Mouse (Mus musculus): ENCODE results near the gene Itgal. TPM values are rescaled to one million over a fixed set of nuclear protein-coding genes. Genes with fewer than 3 reads are reported as not detected.
A peak's percentile ranks its signal among the peaks of the same experiment; 100 is the strongest.

The Itgal gene
- polyA plus RNA-seq, 1 experiment from 2014 or later = 1.2 TPM

GRCm38 (mm10) chr7:127321106-127321505 lies 25.0 kb downstream of the Itgal start:
- no peaks in the 10 kb centered on the region for H3K9me3 ChIP-seq (ENCODE audit: control insufficient read depth, low read length)
- H3K27ac ChIP-seq (replicated peaks; ENCODE audit: low read depth, low read length) = no peak overlapping the region
- no peaks in the 10 kb centered on the region for H3K4me1 ChIP-seq (ENCODE audit: control insufficient read depth, insufficient read depth, low read length)
- H3K9ac ChIP-seq (ENCODE audit: low read depth, low read length) = no peak overlapping the region
- H3K4me3 ChIP-seq (ENCODE audit: low read depth, low read length) = no peak overlapping the region
- DNase-seq (ENCODE audit: low spot score) = no peak
- no peak overlapping the region for H3K4me2 ChIP-seq (ENCODE audit: low read depth, low read length)
- no peak for ATAC-seq (ENCODE audit: low read depth)
- no peaks in the 10 kb centered on the region for H3K27me3 ChIP-seq (replicated peaks; ENCODE audit: control insufficient read depth, insufficient read depth, low read length)
- no peaks in the 10 kb centered on the region for H3K36me3 ChIP-seq (ENCODE audit: control insufficient read depth, insufficient read depth, low read length)
- WGBS = 80% methylated on average over 4 of the region's 4 CpGs

DNA sequence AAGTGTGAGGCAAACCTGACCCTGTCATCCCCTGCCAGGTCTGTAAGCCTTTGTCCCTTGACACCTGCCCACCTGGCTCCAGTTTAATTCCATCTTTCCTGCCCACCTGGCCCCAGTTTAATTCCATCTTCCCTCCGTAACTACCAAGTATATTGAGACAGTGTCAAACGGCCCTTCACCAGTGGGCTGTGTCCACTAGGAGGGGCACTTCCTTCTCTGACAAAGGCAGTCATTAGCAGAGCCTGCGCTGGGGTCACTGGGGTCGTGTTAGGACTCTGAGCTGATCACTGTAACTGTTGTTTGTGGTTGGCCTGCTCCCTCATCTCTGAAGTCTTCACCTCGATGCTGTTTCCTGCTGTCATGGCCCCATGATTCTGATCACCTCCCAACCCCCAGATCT lies 26.0 kb downstream of the Itgal start:
- Histone ChIP-seq H3K27ac (replicated peaks; ENCODE audit: low read depth, low read length) (no peak overlapping the region), H3K9me3 (ENCODE audit: control insufficient read depth, low read length) (no peaks in the 10 kb centered on the region), H3K4me1 (ENCODE audit: control insufficient read depth, insufficient read depth, low read length) (no peaks in the 10 kb centered on the region), H3K27me3 (replicated peaks; ENCODE audit: control insufficient read depth, insufficient read depth, low read length) (no peaks in the 10 kb centered on the region), H3K4me2 (ENCODE audit: low read depth, low read length) (no peak overlapping the region), H3K36me3 (ENCODE audit: control insufficient read depth, insufficient read depth, low read length) (no peaks in the 10 kb centered on the region), H3K9ac (ENCODE audit: low read depth, low read length) (no peak overlapping the region), H3K4me3 (ENCODE audit: low read depth, low read length) (no peak overlapping the region)
- ATAC-seq (ENCODE audit: low read depth) (no peak), DNase-seq (ENCODE audit: low spot score) (no peak)
- WGBS = 29% methylated on average over 5 of the region's 5 CpGs

DNA sequence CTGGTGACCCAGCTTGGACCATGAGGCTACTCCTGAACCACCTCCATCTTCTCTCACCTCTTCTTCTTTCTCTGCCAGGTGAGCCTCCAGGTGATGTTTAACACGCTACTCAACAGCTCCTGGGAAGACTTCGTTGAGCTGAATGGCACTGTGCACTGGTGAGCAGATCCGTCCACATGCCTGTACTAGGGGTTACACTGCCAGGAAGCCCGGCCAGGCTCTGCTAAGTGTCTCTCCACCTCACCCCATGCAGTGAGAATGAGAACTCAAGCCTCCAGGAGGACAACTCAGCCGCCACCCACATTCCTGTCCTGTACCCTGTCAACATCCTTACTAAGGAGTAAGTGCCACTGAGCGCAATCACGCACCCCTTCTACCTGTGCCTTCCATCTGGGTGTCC lies 28.9 kb downstream of the Itgal start:
- no peak overlapping the region for H3K27ac ChIP-seq (replicated peaks; ENCODE audit: low read depth, low read length)
- H3K4me3 ChIP-seq (ENCODE audit: low read depth, low read length) = no peak overlapping the region
- H3K9ac ChIP-seq (ENCODE audit: low read depth, low read length) = no peak overlapping the region
- H3K9me3 ChIP-seq (ENCODE audit: control insufficient read depth, low read length) = no peaks in the 10 kb centered on the region
- ATAC-seq (ENCODE audit: low read depth) (no peak), DNase-seq (ENCODE audit: low spot score) (no peak)
- no peak overlapping the region for H3K4me2 ChIP-seq (ENCODE audit: low read depth, low read length)
- H3K27me3 ChIP-seq (replicated peaks; ENCODE audit: control insufficient read depth, insufficient read depth, low read length) = no peaks in the 10 kb centered on the region
- no peaks in the 10 kb centered on the region for H3K4me1 ChIP-seq (ENCODE audit: control insufficient read depth, insufficient read depth, low read length)
- no peaks in the 10 kb centered on the region for H3K36me3 ChIP-seq (ENCODE audit: control insufficient read depth, insufficient read depth, low read length)
- WGBS = 86% methylated on average over 7 of the region's 7 CpGs

DNA sequence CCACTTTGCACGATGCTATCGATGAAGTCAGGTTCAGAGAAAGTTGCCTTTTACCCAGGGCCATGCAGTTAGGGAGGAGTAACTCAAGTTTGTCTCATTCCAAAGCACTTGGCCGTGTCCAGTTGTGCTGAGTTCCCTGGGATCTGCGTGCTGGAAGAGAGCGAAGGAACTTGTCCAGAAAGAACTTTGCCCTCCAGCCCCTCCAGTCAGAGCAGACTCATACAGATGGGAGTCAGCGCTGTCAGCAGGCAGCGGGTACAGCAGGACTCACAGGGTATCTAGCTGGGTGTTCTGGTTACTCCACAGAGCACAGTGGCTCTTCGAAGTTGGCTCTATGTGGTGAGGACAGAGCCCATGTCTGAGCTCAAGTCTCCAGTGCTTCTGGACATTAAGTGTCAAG lies 29.5 kb downstream of the Itgal start:
- WGBS = 87% methylated on average over 8 of the region's 8 CpGs
- no peak overlapping the region for H3K27ac ChIP-seq (replicated peaks; ENCODE audit: low read depth, low read length)
- no peaks in the 10 kb centered on the region for H3K9me3 ChIP-seq (ENCODE audit: control insufficient read depth, low read length)
- H3K4me1 ChIP-seq (ENCODE audit: control insufficient read depth, insufficient read depth, low read length) = no peaks in the 10 kb centered on the region
- H3K9ac ChIP-seq (ENCODE audit: low read depth, low read length) = no peak overlapping the region
- no peaks in the 10 kb centered on the region for H3K27me3 ChIP-seq (replicated peaks; ENCODE audit: control insufficient read depth, insufficient read depth, low read length)
- H3K36me3 ChIP-seq (ENCODE audit: control insufficient read depth, insufficient read depth, low read length) = no peaks in the 10 kb centered on the region
- no peak for ATAC-seq (ENCODE audit: low read depth)
- H3K4me3 ChIP-seq (ENCODE audit: low read depth, low read length) = no peak overlapping the region
- H3K4me2 ChIP-seq (ENCODE audit: low read depth, low read length) = no peak overlapping the region
- DNase-seq (ENCODE audit: low spot score) = no peak

DNA sequence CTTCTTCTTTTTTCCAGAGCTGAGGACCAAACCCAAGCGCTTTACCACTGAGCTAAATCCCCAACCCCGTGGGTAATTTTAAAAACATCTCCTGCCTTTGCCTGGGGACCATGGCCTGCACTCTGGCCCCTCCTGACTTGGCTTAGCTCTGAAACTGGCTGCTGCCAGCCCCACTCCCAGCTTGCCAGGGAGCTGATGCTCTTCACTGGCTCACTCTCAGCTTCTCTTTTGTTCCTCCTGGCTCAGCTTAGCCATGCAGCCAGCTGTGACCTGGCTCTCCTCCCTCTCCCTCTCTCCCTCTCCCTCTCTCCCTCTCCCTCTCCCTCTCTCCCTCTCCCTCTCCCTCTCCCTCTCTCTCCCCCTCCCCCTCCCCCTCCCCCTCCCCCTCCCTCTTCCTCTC lies 30.6 kb downstream of the Itgal start:
- WGBS = 71% methylated on average over 2 of the region's 2 CpGs
- Histone ChIP-seq H3K9me3 (ENCODE audit: control insufficient read depth, low read length) (no peaks in the 10 kb centered on the region), H3K4me1 (ENCODE audit: control insufficient read depth, insufficient read depth, low read length) (no peaks in the 10 kb centered on the region), H3K27me3 (replicated peaks; ENCODE audit: control insufficient read depth, insufficient read depth, low read length) (no peaks in the 10 kb centered on the region), H3K4me2 (ENCODE audit: low read depth, low read length) (no peak overlapping the region), H3K4me3 (ENCODE audit: low read depth, low read length) (no peak overlapping the region), H3K9ac (ENCODE audit: low read depth, low read length) (no peak overlapping the region), H3K27ac (replicated peaks; ENCODE audit: low read depth, low read length) (no peak overlapping the region), H3K36me3 (ENCODE audit: control insufficient read depth, insufficient read depth, low read length) (no peaks in the 10 kb centered on the region)
- ATAC-seq (ENCODE audit: low read depth) (no peak), DNase-seq (ENCODE audit: low spot score) (peak; percentile 41)

DNA sequence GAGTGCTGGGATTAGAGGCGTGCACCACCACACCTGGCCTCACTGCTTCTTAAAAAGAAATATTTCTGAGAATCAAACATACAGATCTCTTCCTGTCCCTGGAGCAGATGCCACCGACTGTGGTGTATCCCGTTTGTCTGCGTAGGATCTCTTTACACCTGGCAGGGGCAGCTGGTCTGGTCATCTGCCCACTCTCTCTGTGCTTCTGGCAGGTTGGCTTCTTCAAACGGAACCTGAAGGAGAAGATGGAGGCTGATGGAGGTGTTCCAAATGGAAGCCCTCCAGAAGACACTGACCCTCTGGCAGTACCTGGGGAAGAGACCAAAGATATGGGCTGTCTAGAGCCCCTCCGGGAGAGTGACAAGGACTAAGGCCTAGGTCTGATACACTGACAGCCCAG lies 37.2 kb downstream of the Itgal start:
- Histone ChIP-seq H3K4me2 (ENCODE audit: low read depth, low read length) (no peak overlapping the region), H3K4me1 (ENCODE audit: control insufficient read depth, insufficient read depth, low read length) (no peaks in the 10 kb centered on the region), H3K36me3 (ENCODE audit: control insufficient read depth, insufficient read depth, low read length) (no peaks in the 10 kb centered on the region), H3K27me3 (replicated peaks; ENCODE audit: control insufficient read depth, insufficient read depth, low read length) (no peaks in the 10 kb centered on the region), H3K9me3 (ENCODE audit: control insufficient read depth, low read length) (no peaks in the 10 kb centered on the region), H3K27ac (replicated peaks; ENCODE audit: low read depth, low read length) (no peak overlapping the region), H3K9ac (ENCODE audit: low read depth, low read length) (no peak overlapping the region), H3K4me3 (ENCODE audit: low read depth, low read length) (no peak overlapping the region)
- ATAC-seq (ENCODE audit: low read depth) (no peak), DNase-seq (ENCODE audit: low spot score) (no peak)
- 81% methylated on average over 6 of the region's 6 CpGs for WGBS

DNA sequence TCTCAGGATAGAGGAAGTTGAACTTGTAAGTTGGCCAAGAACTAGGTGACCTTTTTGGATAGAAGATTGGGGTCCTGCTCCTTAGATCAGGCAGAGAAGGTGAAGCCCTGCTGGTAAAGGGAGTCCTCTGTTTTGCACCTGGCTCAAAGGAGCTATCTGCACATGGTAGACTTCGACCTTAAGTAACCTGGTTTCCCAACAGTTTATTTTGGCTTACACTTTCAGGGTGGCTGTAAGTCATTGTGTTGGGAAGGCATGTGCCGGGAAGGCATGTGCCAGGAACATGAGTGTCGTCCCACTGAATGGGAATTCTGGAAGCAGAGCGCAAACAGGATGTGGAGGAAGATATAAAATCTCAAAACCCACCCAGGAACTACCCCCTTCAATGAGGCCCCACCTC lies 39.5 kb downstream of the Itgal start:
- no peak overlapping the region for H3K9ac ChIP-seq (ENCODE audit: low read depth, low read length)
- H3K9me3 ChIP-seq (ENCODE audit: control insufficient read depth, low read length) = no peaks in the 10 kb centered on the region
- DNase-seq (ENCODE audit: low spot score) (no peak), ATAC-seq (ENCODE audit: low read depth) (no peak)
- H3K27ac ChIP-seq (replicated peaks; ENCODE audit: low read depth, low read length) = no peak overlapping the region
- no peaks in the 10 kb centered on the region for H3K36me3 ChIP-seq (ENCODE audit: control insufficient read depth, insufficient read depth, low read length)
- H3K4me3 ChIP-seq (ENCODE audit: low read depth, low read length) = no peak overlapping the region
- H3K4me2 ChIP-seq (ENCODE audit: low read depth, low read length) = no peak overlapping the region
- H3K4me1 ChIP-seq (ENCODE audit: control insufficient read depth, insufficient read depth, low read length) = no peaks in the 10 kb centered on the region
- WGBS = 81% methylated on average over 4 of the region's 4 CpGs
- no peaks in the 10 kb centered on the region for H3K27me3 ChIP-seq (replicated peaks; ENCODE audit: control insufficient read depth, insufficient read depth, low read length)

- 0 out of 2 replicates have a peak, but pooled peaks have one; percentile 30 for ATAC-seq (ENCODE audit: low read depth)
- no peak overlapping the region for H3K27ac ChIP-seq (replicated peaks; ENCODE audit: low read depth, low read length)
- H3K9ac ChIP-seq (ENCODE audit: low read depth, low read length) = no peak overlapping the region
- H3K4me1 ChIP-seq (ENCODE audit: control insufficient read depth, insufficient read depth, low read length) = no peaks in the 10 kb centered on the region
- WGBS = 50% methylated on average over 4 of the region's 4 CpGs
- H3K4me3 ChIP-seq (ENCODE audit: low read depth, low read length) = no peak overlapping the region
- peaks cover 10% of the 10 kb centered on the region for H3K36me3 ChIP-seq (ENCODE audit: control insufficient read depth, insufficient read depth, low read length)
- H3K27me3 ChIP-seq (replicated peaks; ENCODE audit: control insufficient read depth, insufficient read depth, low read length) = no peaks in the 10 kb centered on the region
- no peak overlapping the region for H3K4me2 ChIP-seq (ENCODE audit: low read depth, low read length)
- H3K9me3 ChIP-seq (ENCODE audit: control insufficient read depth, low read length) = no peaks in the 10 kb centered on the region
- no peak for DNase-seq (ENCODE audit: low spot score)
These were observed 41.6 kb downstream of the Itgal start for GRCm38 (mm10) chr7:127337636-127338035.

- WGBS = 96% methylated on average over 8 of the region's 8 CpGs
- no peak overlapping the region for H3K27ac ChIP-seq (replicated peaks; ENCODE audit: low read depth, low read length)
- ATAC-seq (ENCODE audit: low read depth) = no peak
These were observed 45.3 kb downstream of the Itgal start for GRCm38 (mm10) chr7:127341356-127341755.

More at GRCm38 (mm10) chr7:127341356-127341755, 45.3 kb downstream of the Itgal start:
- no peak for DNase-seq (ENCODE audit: low spot score)
- Histone ChIP-seq H3K9ac (ENCODE audit: low read depth, low read length) (no peak overlapping the region), H3K4me2 (ENCODE audit: low read depth, low read length) (no peak overlapping the region), H3K36me3 (ENCODE audit: control insufficient read depth, insufficient read depth, low read length) (peaks cover 22% of the 10 kb centered on the region), H3K27me3 (replicated peaks; ENCODE audit: control insufficient read depth, insufficient read depth, low read length) (no peaks in the 10 kb centered on the region), H3K9me3 (ENCODE audit: control insufficient read depth, low read length) (no peaks in the 10 kb centered on the region), H3K4me1 (ENCODE audit: control insufficient read depth, insufficient read depth, low read length) (peaks cover 7% of the 10 kb centered on the region; the same call in 1 of the 2 replicates), H3K4me3 (ENCODE audit: low read depth, low read length) (no peak overlapping the region)
